Mouse (Mus musculus) forebrain, embryonic 15.5 days (tissue): ENCODE measurements around the gene Arid3a. TPM values are rescaled to one million over a fixed set of nuclear protein-coding genes. Genes with fewer than 3 reads are reported as not detected.
A peak's percentile ranks its signal among the peaks of the same experiment; 100 is the strongest.

ENCODE experiments used
- ATAC-seq: fragments of 200-750 bp; cut with Nextera tagmentation; replicated peaks from 2 replicates; pipeline ENCODE4 v1.8.0; 2017; ENCODE audit warnings: mild to moderate bottlenecking, moderate TSS enrichment, moderate library complexity
- H3K27ac ChIP-seq: fragments of 300-500 bp; sonication (generic); replicated peaks from 2 replicates; pipeline ENCODE4 v1.5.1; 2015; ENCODE audit warnings: mild to moderate bottlenecking, inconsistent platforms
- H3K27me3 ChIP-seq: fragments of 300-500 bp; sonication (generic); 2 replicates; pipeline ENCODE4 v1.6.1; 2015; ENCODE audit warnings: inconsistent platforms
- H3K36me3 ChIP-seq: fragments of 300-500 bp; sonication (generic); 2 replicates; pipeline ENCODE4 v1.6.1; 2015; ENCODE audit warnings: mild to moderate bottlenecking, inconsistent platforms
- H3K4me1 ChIP-seq: fragments of 300-500 bp; sonication (generic); 2 replicates; pipeline ENCODE4 v1.6.1; 2015; ENCODE audit warnings: inconsistent platforms
- H3K4me2 ChIP-seq: fragments of 300-500 bp; sonication (generic); replicated peaks from 2 replicates; pipeline ENCODE4 v1.6.1; 2015; ENCODE audit warnings: mild to moderate bottlenecking, inconsistent platforms
- H3K4me3 ChIP-seq: fragments of 300-500 bp; sonication (generic); 2 replicates; pipeline ENCODE4 v1.5.1; 2015; ENCODE audit warnings: mild to moderate bottlenecking, inconsistent platforms
- H3K9ac ChIP-seq: fragments of 300-500 bp; sonication (generic); replicated peaks from 2 replicates; pipeline ENCODE4 v1.6.1; 2015; ENCODE audit warnings: mild to moderate bottlenecking, inconsistent platforms
- H3K9me3 ChIP-seq: fragments of 300-500 bp; sonication (generic); 2 replicates; pipeline ENCODE4 v1.6.1; 2016; ENCODE audit warnings: inconsistent platforms
- WGBS: fragments of 180-500 bp; shearing (Covaris S2); methylation state at CpG from one replicate; pipeline ENCODE4 v1.1.7; 2015; ENCODE audit warnings: mixed read lengths; 5-methylcytosine and 5-hydroxymethylcytosine counted together
- polyA plus RNA-seq: library from polyadenylated mRNA; unstranded; fragments of >200 nt; fragmentation: Nextera tagmentation; extraction: Ambion mirVana; gene quantifications from 2 replicates; pipeline ENCODE4 v1.2.1, GENCODE M21; 2015

Arid3a gene
- polyA plus RNA-seq, 1 experiment from 2014 or later: 2.7 TPM

DNA sequence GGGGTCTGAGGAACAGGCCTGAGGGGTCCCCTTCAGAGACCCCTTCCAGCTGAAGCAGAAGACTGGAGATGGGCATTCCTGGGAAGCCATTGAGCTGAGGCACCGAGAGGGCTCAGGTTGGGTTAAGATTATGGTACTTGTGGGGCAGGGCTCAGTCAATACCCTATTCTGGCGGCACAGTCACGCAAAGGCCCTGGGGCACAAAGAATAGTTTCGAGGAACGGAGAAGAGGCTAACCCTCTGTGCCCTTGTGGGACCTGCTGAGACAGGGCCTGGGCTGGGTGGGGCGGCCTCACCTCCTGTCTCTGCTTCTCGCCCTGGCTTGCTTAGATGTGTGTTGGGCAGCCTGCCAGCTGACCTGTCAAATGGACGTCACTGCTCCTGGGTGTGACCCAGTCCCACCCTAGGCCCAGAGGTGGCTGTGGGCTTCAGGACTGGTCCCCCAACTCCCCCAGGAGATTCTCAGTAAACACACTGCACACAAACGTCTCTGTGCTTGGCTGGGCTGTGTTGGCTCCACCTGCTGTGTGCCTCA, 6.4 kb downstream of the Arid3a start:
- ATAC-seq: no peak
- Histone ChIP-seq H3K9me3 (no peaks in the 10 kb centered on the region), H3K4me3 (no peak overlapping the region), H3K27ac (peak overlapping the region; percentile 72), H3K36me3 (peaks cover 5% of the 10 kb centered on the region; the same call in 1 of the 2 replicates), H3K4me1 (peaks cover 48% of the 10 kb centered on the region), H3K4me2 (no peak overlapping the region), H3K27me3 (no peaks in the 10 kb centered on the region), H3K9ac (no peak overlapping the region)
- WGBS: 65% methylated on average over 9 of the region's 9 CpGs

DNA sequence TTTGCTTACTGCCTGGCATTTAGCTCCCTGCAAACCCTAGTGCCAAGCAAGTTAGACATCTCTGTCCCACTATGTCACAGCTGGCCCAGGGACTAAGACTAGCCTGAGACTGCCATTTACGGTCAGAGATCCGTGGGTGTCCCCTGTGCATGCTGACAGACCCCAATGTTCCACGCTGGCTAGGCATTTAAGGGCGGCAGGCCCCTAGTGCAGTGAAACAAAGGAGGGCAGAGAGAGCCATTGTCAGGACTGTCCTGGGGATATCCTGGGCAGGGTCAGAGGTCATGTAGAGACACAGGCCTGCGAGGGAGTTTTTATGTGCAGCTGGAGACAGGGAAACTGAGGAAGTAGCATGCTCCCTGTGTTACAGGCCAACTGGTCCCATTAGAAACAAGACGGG, 7.0 kb downstream of the Arid3a start:
- ATAC-seq: no peak
- Histone ChIP-seq H3K9ac (no peak overlapping the region), H3K4me3 (no peak overlapping the region), H3K27me3 (no peaks in the 10 kb centered on the region), H3K36me3 (peaks cover 5% of the 10 kb centered on the region; the same call in 1 of the 2 replicates), H3K9me3 (no peaks in the 10 kb centered on the region), H3K4me1 (peaks cover 43% of the 10 kb centered on the region), H3K27ac (peak overlapping the region; percentile 72), H3K4me2 (no peak overlapping the region)
- WGBS: 31% methylated on average over 6 of the region's 6 CpGs

DNA sequence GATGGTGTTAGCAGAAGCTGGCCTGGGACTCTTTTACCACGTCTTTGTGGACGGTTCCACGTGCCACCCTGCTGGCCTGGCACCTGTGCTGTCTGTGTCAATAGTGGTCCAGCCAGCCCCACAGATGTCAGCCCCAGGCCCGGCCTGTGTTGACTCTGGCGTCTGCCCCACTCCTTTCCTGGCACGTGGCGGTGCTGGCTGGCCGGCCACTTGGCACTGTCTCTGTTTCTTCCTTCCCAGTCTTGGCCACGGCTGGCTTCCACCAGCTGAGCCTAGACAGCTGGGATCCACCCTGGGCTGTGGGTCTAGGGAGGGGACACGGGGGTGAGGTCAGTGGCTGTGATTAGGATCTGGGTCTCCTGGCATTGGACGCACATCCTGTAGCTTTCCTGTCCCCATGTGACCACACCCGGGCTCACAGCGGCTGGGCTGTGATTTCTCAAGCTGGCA, 7.5 kb downstream of the Arid3a start:
- H3K36me3 ChIP-seq: peaks cover 5% of the 10 kb centered on the region; the same call in 1 of the 2 replicates
- 65% methylated on average over 13 of the region's 13 CpGs for WGBS
- peak overlapping the region; percentile 72 for H3K27ac ChIP-seq
- H3K9ac ChIP-seq: no peak overlapping the region
- no peaks in the 10 kb centered on the region for H3K27me3 ChIP-seq
- H3K4me2 ChIP-seq: no peak overlapping the region
- ATAC-seq: peak; percentile 49
- peaks cover 39% of the 10 kb centered on the region for H3K4me1 ChIP-seq
- H3K4me3 ChIP-seq: no peak overlapping the region
- no peaks in the 10 kb centered on the region for H3K9me3 ChIP-seq

GRCm38 (mm10) chr10:79934794-79935569, 8.1 kb downstream of the Arid3a start:
- 89% methylated on average over 16 of the region's 16 CpGs for WGBS
- H3K4me1 ChIP-seq: peaks cover 33% of the 10 kb centered on the region
- ATAC-seq: no peak
- no peaks in the 10 kb centered on the region for H3K27me3 ChIP-seq
- H3K36me3 ChIP-seq: peaks cover 5% of the 10 kb centered on the region; the same call in 1 of the 2 replicates
- no peak overlapping the region for H3K4me2 ChIP-seq
- peak overlapping the region; percentile 72 for H3K27ac ChIP-seq
- no peak overlapping the region for H3K4me3 ChIP-seq
- H3K9ac ChIP-seq: no peak overlapping the region
- no peaks in the 10 kb centered on the region for H3K9me3 ChIP-seq

DNA sequence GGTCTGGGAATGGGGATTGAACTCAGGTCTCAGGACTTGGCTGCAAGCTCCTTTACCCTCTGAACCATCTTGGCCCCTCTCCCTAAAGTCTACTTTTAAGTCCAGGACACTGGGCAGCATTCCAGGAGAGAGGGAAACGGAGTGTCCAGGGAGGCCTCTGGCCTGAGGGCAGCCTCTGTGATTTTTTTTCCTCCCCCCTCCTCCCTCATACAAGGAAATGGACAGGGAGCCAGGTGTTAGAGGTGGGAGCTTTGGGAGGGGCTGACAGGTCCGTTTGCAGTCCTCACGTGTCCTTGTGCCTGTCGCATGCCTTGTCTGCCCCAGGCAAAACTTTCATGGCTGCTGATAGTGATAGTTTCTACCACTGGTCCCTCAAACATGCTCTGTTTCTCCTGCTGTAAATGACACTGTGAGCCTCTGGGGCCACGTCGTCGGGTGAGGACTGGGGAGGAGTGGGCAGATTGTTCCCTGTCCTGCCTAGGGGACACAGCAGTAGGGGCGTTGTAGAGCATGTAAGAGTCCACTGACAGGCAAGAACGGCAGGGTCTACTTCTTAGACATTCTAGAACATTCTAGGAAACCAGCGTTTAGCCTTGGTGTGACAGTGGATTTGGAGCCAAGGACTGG, 9.6 kb downstream of the Arid3a start:
- WGBS: 78% methylated on average over 10 of the region's 10 CpGs
- Histone ChIP-seq H3K4me2 (no peak overlapping the region), H3K9ac (no peak overlapping the region), H3K4me3 (no peak overlapping the region), H3K9me3 (no peaks in the 10 kb centered on the region), H3K27me3 (no peaks in the 10 kb centered on the region), H3K4me1 (peaks cover 30% of the 10 kb centered on the region), H3K27ac (no peak overlapping the region), H3K36me3 (peaks cover 5% of the 10 kb centered on the region; the same call in 1 of the 2 replicates)
- ATAC-seq: no peak

DNA sequence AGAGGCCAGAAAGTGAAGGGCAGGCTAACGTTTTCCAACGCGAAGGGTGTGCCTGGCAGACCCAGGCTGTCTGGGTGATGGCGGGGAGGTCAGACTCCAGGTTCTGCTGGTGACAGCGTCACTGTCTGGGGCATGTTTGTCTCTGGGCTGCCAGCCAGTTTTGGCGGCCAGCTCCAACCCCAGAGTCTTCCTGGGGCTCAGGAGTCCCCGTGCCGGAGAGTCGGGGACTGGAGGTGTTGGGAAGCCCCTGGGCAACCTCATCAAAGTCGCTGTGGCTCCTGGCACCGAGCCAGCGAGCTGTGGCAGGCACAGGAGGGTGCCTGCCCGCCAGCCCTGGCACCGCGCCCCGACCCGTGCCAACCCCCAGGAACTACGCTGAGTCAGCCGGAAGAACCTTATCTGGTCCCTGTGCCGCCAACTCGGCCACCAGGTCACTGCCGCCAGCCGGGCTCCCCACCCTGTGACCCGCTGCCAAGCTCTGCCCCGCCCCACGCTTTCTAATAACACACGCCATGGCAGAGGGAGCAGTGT, 10.1 kb downstream of the Arid3a start:
- Histone ChIP-seq H3K4me3 (no peak overlapping the region), H3K9me3 (no peaks in the 10 kb centered on the region), H3K9ac (no peak overlapping the region), H3K4me2 (no peak overlapping the region), H3K27ac (no peak overlapping the region), H3K4me1 (peaks cover 30% of the 10 kb centered on the region), H3K36me3 (peaks cover 5% of the 10 kb centered on the region; the same call in 1 of the 2 replicates), H3K27me3 (no peaks in the 10 kb centered on the region)
- 35% methylated on average over 20 of the region's 27 CpGs for WGBS
- no peak for ATAC-seq

- no peaks in the 10 kb centered on the region; the same call in 1 of the 2 replicates for H3K36me3 ChIP-seq
- H3K27me3 ChIP-seq: no peaks in the 10 kb centered on the region
- 67% methylated on average over 11 of the region's 11 CpGs for WGBS
- no peak overlapping the region for H3K4me2 ChIP-seq
- ATAC-seq: no peak
- no peak overlapping the region for H3K4me3 ChIP-seq
- H3K27ac ChIP-seq: no peak overlapping the region
- no peaks in the 10 kb centered on the region for H3K9me3 ChIP-seq
- H3K4me1 ChIP-seq: peaks cover 23% of the 10 kb centered on the region
- no peak overlapping the region for H3K9ac ChIP-seq
Measured at GRCm38 (mm10) chr10:79937775-79938526, 11.1 kb downstream of the Arid3a start.

- Histone ChIP-seq H3K4me1 (peaks cover 18% of the 10 kb centered on the region), H3K4me3 (no peak overlapping the region), H3K27me3 (no peaks in the 10 kb centered on the region), H3K9ac (no peak overlapping the region), H3K27ac (no peak overlapping the region), H3K9me3 (no peaks in the 10 kb centered on the region), H3K4me2 (no peak overlapping the region), H3K36me3 (no peaks in the 10 kb centered on the region; the same call in 1 of the 2 replicates)
- ATAC-seq: no peak
- 78% methylated on average over 7 of the region's 7 CpGs for WGBS
Measured at GRCm38 (mm10) chr10:79940749-79941148, 13.9 kb downstream of the Arid3a start.

GRCm38 (mm10) chr10:79942988-79943387, 16.1 kb downstream of the Arid3a start:
- no peaks in the 10 kb centered on the region for H3K9me3 ChIP-seq
- no peak overlapping the region for H3K27ac ChIP-seq
- no peak overlapping the region for H3K4me2 ChIP-seq
- ATAC-seq: no peak
- peaks cover 12% of the 10 kb centered on the region for H3K4me1 ChIP-seq
- H3K36me3 ChIP-seq: no peaks in the 10 kb centered on the region; the same call in 1 of the 2 replicates
- H3K4me3 ChIP-seq: no peak overlapping the region
- 73% methylated on average over 1 of the region's 1 CpGs for WGBS
- no peaks in the 10 kb centered on the region for H3K27me3 ChIP-seq
- H3K9ac ChIP-seq: no peak overlapping the region

- Histone ChIP-seq H3K9ac (no peak overlapping the region), H3K27ac (no peak overlapping the region), H3K9me3 (no peaks in the 10 kb centered on the region), H3K4me1 (peaks cover 12% of the 10 kb centered on the region), H3K4me2 (no peak overlapping the region), H3K27me3 (no peaks in the 10 kb centered on the region), H3K4me3 (no peak overlapping the region), H3K36me3 (no peaks in the 10 kb centered on the region; the same call in 1 of the 2 replicates)
- WGBS: 74% methylated on average over 9 of the region's 9 CpGs
- ATAC-seq: no peak
Measured at GRCm38 (mm10) chr10:79943471-79943901, 16.6 kb downstream of the Arid3a start.

- no peaks in the 10 kb centered on the region for H3K27me3 ChIP-seq
- no peak overlapping the region for H3K4me2 ChIP-seq
- no peak overlapping the region for H3K4me3 ChIP-seq
- H3K9me3 ChIP-seq: no peaks in the 10 kb centered on the region
- peak overlapping the region; percentile 39 for H3K27ac ChIP-seq
- H3K4me1 ChIP-seq: peaks cover 12% of the 10 kb centered on the region
- peak; percentile 57; the same call in 1 of the 2 replicates for ATAC-seq
- peaks cover 2% of the 10 kb centered on the region; the same call in 1 of the 2 replicates for H3K36me3 ChIP-seq
- 15% methylated on average over 16 of the region's 16 CpGs for WGBS
- no peak overlapping the region for H3K9ac ChIP-seq
Measured at GRCm38 (mm10) chr10:79945507-79946234, 18.8 kb downstream of the Arid3a start.
